Mouse (Mus musculus) liver, adult 2 months (tissue): ENCODE results near the gene Shank1.

Experiments used
- CTCF ChIP-seq: fragments of 200-500 bp; IDR thresholded peaks from 2 replicates; pipeline ENCODE4 v1.5.1; 2011; ENCODE audit warnings: low read depth, low read length, control low read depth
- POLR2A ChIP-seq: fragments of 200-500 bp; IDR thresholded peaks from 2 replicates; pipeline ENCODE4 v1.6.1; 2011; ENCODE audit warnings: low read length, control low read depth; ENCODE audit not compliant: insufficient read depth; ENCODE audit errors: extremely low read depth

GRCm38 (mm10) chr7:44373889-44374652 is 64.0 kb downstream of the Shank1 start:
- TF ChIP-seq CTCF (no peak), POLR2A (no peak)
